10 mouse cellular contexts compared by ENCODE assay signal in the genomic region with DNA sequence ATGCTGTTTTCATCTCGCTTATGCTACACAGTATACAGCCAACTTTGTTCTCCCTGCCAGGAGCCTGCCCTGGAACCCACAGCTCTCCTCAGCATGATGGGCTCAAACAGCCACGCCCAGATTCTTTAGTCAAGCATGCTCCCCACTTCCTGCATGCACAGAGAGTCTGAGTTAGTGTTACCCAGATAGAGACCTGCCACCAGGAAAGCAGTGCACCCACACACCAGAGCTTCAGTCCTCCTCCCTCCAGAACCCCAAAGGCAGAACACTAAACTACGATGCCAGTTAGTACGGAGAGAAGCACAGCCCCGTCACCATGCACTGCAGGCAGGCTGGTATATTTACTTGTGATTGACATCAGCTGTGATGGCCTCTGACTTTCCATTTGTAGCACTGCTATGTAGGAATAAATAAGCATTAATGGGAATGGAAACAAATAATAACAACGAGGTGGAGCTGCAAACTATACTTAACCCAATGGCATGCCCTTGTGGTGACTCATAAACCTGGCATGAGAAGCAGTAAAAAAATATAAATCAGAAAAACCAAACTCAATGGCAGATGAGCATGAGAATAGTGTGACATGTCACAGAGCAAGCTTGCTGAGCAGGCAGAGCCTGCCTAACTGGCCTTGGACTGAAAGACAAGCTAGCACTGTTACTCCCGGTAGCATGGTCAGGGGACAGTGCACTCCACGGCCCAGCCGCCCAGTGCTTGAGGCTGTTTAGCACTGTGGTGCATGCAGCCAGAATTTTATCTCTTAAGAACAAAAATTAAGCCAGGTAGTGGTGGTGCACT. TPM values are rescaled to one million over a fixed set of nuclear protein-coding genes. Genes with fewer than 3 reads are reported as not detected.
DNase-seq lines count a peak whose midpoint lies in the region; ATAC-seq lines count a peak whose summit lies in the region.
"Had no signal": no experiment of that assay in that cellular context is flagged by ENCODE, and none has a peak within 500 bp of the region (broad histone marks: within the 10 kb centered on the region; RNA-seq: fewer than 3 reads in every experiment).

No protein-coding gene starts in this region.

- H3K36me3 ChIP-seq in limb, embryonic 15.5 days = peaks cover 52% of the 10 kb centered on the region
- peaks cover 57% of the 10 kb centered on the region for H3K36me3 ChIP-seq in limb, embryonic 10.5 days
- H3K36me3 ChIP-seq in liver, embryonic 16.5 days (ENCODE audit: control insufficient read depth, insufficient read depth) = peaks cover 10% of the 10 kb centered on the region

- H3K4me2 ChIP-seq in limb, embryonic 15.5 days = no peak overlapping the region
- H3K4me2 ChIP-seq in liver, embryonic 16.5 days (ENCODE audit: low read depth, low read length) = no peak overlapping the region
- H3K4me2 ChIP-seq: midbrain, embryonic 12.5 days had no signal

- H3K9ac ChIP-seq in limb, embryonic 15.5 days = no peak overlapping the region
- H3K9ac ChIP-seq in liver, embryonic 16.5 days (ENCODE audit: low read depth, low read length) = no peak overlapping the region
- H3K9ac ChIP-seq: midbrain, embryonic 12.5 days had no signal

- no peak for DNase-seq in limb, embryonic 10.5 days (ENCODE audit: low spot score)
- peak; percentile 27 for DNase-seq in thymus, postnatal 14 days
- no peak for DNase-seq in MN1 (ENCODE audit: low spot score)
- no peak for DNase-seq in cerebellum, postnatal 4 days (ENCODE audit: low spot score in 2 of 2)
- no peak for DNase-seq in cerebellum, adult 8-10 months
- DNase-seq: heart, adult 11 months had no signal

- H3K27me3 ChIP-seq in limb, embryonic 15.5 days = no peaks in the 10 kb centered on the region
- no peaks in the 10 kb centered on the region for H3K27me3 ChIP-seq in limb, embryonic 10.5 days (ENCODE audit: low read depth, poor library complexity, severe bottlenecking)
- H3K27me3 ChIP-seq in liver, embryonic 16.5 days (ENCODE audit: control insufficient read depth, insufficient read depth, low read depth, low read length) = no peaks in the 10 kb centered on the region
- H3K27me3 ChIP-seq: midbrain, embryonic 12.5 days had no signal

- no peak overlapping the region for H3K4me3 ChIP-seq in limb, embryonic 15.5 days
- no peak overlapping the region for H3K4me3 ChIP-seq in limb, embryonic 10.5 days
- no peak overlapping the region for H3K4me3 ChIP-seq in liver, embryonic 16.5 days (ENCODE audit: low read depth, low read length)
- H3K4me3 ChIP-seq: midbrain, embryonic 12.5 days had no signal

- 68% methylated on average over 9 of the region's 9 CpGs for WGBS in limb, embryonic 15.5 days
- 87% methylated on average over 9 of the region's 9 CpGs for WGBS in limb, embryonic 10.5 days
- WGBS in liver, embryonic 16.5 days (ENCODE audit: insufficient replicate concordance) = 41% methylated on average over 9 of the region's 9 CpGs

- H3K27ac ChIP-seq in limb, embryonic 15.5 days = peak overlapping the region; percentile 39
- H3K27ac ChIP-seq in limb, embryonic 10.5 days = no peak overlapping the region
- peak overlapping the region; percentile 73 for H3K27ac ChIP-seq in liver, embryonic 16.5 days (ENCODE audit: low read length)
- H3K27ac ChIP-seq: midbrain, embryonic 12.5 days had no signal

- H3K9me3 ChIP-seq in limb, embryonic 15.5 days = no peaks in the 10 kb centered on the region
- no peaks in the 10 kb centered on the region for H3K9me3 ChIP-seq in limb, embryonic 10.5 days (replicated peaks)
- no peaks in the 10 kb centered on the region for H3K9me3 ChIP-seq in liver, embryonic 16.5 days (replicated peaks; ENCODE audit: control insufficient read depth, low read length)
- H3K9me3 ChIP-seq: midbrain, embryonic 12.5 days had no signal

- ATAC-seq in limb, embryonic 15.5 days (ENCODE audit: insufficient number of reproducible peaks, low FRiP score, low TSS enrichment, low read depth) = no peak
- peak; percentile 80 for ATAC-seq in activated CD4-positive, CD25-positive, alpha-beta regulatory T cell, adult 4 months
- peak; percentile 71 for ATAC-seq in liver, embryonic 16.5 days (ENCODE audit: low read depth)

- H3K4me1 ChIP-seq in limb, embryonic 15.5 days = 0 out of 2 replicates have a peak, but pooled peaks cover 5% of the 10 kb centered on the region
- H3K4me1 ChIP-seq in limb, embryonic 10.5 days = no peaks in the 10 kb centered on the region
- H3K4me1 ChIP-seq in liver, embryonic 16.5 days (ENCODE audit: control insufficient read depth, low read depth, low read length) = peaks cover 14% of the 10 kb centered on the region
- H3K4me1 ChIP-seq: midbrain, embryonic 12.5 days had no signal

RNA-seq across cellular contexts. Expression of gene Uap1, which starts 26.9 kb away (rescaled TPM):
- 75.5 and 75.7 TPM in 2 replicates for polyA plus RNA-seq in limb, embryonic 15.5 days (2015; fragmentation: Nextera tagmentation; extraction: Ambion mirVana)
- 54.0 and 57.7 TPM in 2 replicates for polyA plus RNA-seq in limb, embryonic 10.5 days (2016; fragmentation: Nextera tagmentation; extraction: Ambion mirVana)
- polyA plus RNA-seq in activated CD4-positive, CD25-positive, alpha-beta regulatory T cell, adult 4 months (2017; shearing (Covaris generic)) = 10 to 100 TPM; 17.0 to 17.3 TPM
- polyA plus RNA-seq in liver, embryonic 16.5 days (2015; fragmentation: Nextera tagmentation; extraction: Ambion mirVana) = 27.3 and 31.7 TPM in 2 replicates

RNA-seq across cellular contexts. Expression of gene Ddr2, which starts 37.3 kb away (rescaled TPM):
- polyA plus RNA-seq in limb, embryonic 15.5 days (2015; fragmentation: Nextera tagmentation; extraction: Ambion mirVana) = 87.3 and 91.8 TPM in 2 replicates
- polyA plus RNA-seq in limb, embryonic 10.5 days (2016; fragmentation: Nextera tagmentation; extraction: Ambion mirVana) = 68.4 and 91.8 TPM in 2 replicates
- polyA plus RNA-seq in activated CD4-positive, CD25-positive, alpha-beta regulatory T cell, adult 4 months (2017; shearing (Covaris generic)) = under 1 TPM in 1 of 2 experiments, not detected in 1; 0.08 TPM
- polyA plus RNA-seq in liver, embryonic 16.5 days (2015; fragmentation: Nextera tagmentation; extraction: Ambion mirVana) = 1.1 and 1.3 TPM in 2 replicates

Comparison
In these comparisons a context has a peak if more than half of its experiments do, and no peak if none do; other contexts are left out.
1. RNA of gene Ddr2, which starts 37.3 kb away (polyA plus RNA-seq): 68.4 to 91.8 TPM in limb, embryonic 10.5 days and 87.3 to 91.8 TPM in limb, embryonic 15.5 days; 1.1 to 1.3 TPM in liver, embryonic 16.5 days and 0.08 TPM in activated CD4-positive, CD25-positive, alpha-beta regulatory T cell, adult 4 months; every median in the first group is over 10 times any median in the second.